Mouse (Mus musculus): ENCODE measurements around the gene Pcgf1.
A peak's percentile ranks its signal among the peaks of the same experiment; 100 is the strongest.

- TF ChIP-seq POLR2A (IDR thresholded peaks at IDR 0.05; ENCODE audit: borderline replicate concordance, control insufficient read depth, low read depth, low read length) (no peak), CTCF (IDR thresholded peaks at IDR 0.05; ENCODE audit: control insufficient read depth, insufficient read depth, low read length) (peak; percentile 94)
Observed at GRCm38 (mm10) chr6:83107566-83108400, 30.1 kb downstream of the Pcgf1 start.

Data from bone marrow, adult 2 months (tissue).